Mouse (Mus musculus): ENCODE measurements around the gene Vmn2r112.
"Not testable (repeated sequence)": the region's sequence is repeated elsewhere in the genome, so short reads cannot be mapped to it uniquely, and the experiment has no call there.

Vmn2r112 gene

GRCm38 (mm10) chr17:22600651-22601050 lies at the start of gene Vmn2r112:
Gene Vmn2r112, plus strand, starts transcription at chr17:22600951.
- not testable (repeated sequence) for DNase-seq (ENCODE audit: extremely low spot score, low read depth, low spot score)

GRCm38 (mm10) chr17:22573382-22573781 lies 27.4 kb upstream of the Vmn2r112 start, which contains the start of gene Vmn2r111:
Gene Vmn2r111, minus strand, starts transcription at chr17:22573482.
- not testable (repeated sequence) for DNase-seq (ENCODE audit: extremely low spot score, low read depth, low spot score)

GRCm38 (mm10) chr17:22630646-22631045 lies 29.9 kb downstream of the Vmn2r112 start:
- DNase-seq (ENCODE audit: extremely low spot score, low read depth, low spot score) = no peak
